Mouse (Mus musculus): ENCODE measurements at regions not wholly inside any gene's neighbourhood (a gene's known extent, or its start where the extent isn't known, plus 50 kb on each side); places are given as distances from the start of the nearest gene placed in this dataset.

DNA sequence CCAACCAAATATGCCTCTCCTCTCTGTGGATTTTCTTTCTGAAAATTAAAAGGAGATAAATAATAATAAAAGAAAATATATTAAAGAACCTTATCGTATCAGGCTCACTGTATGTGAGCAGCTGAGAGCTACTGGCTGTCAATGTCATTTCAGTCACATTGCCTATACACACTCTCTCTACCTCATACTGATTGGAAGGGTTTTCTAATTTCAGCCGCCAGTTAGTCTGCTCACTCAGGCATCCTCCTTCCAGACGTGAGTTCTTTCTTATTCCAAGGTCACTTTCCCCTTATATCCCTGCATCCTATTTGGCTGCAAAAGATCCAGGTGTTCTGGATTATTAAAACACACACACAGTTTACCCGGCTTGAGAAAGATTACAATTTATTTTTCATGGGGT is 286.2 kb downstream of the Cenpc1 start:
- TF ChIP-seq CTCF (IDR thresholded peaks at IDR 0.05; ENCODE audit: low read depth, low read length): no peak
- TF ChIP-seq POLR2A (IDR thresholded peaks at IDR 0.05; ENCODE audit: borderline replicate concordance, low read depth, low read length): no peak
